Mouse (Mus musculus): ENCODE results near the gene Nufip1.

Nufip1 gene

DNA sequence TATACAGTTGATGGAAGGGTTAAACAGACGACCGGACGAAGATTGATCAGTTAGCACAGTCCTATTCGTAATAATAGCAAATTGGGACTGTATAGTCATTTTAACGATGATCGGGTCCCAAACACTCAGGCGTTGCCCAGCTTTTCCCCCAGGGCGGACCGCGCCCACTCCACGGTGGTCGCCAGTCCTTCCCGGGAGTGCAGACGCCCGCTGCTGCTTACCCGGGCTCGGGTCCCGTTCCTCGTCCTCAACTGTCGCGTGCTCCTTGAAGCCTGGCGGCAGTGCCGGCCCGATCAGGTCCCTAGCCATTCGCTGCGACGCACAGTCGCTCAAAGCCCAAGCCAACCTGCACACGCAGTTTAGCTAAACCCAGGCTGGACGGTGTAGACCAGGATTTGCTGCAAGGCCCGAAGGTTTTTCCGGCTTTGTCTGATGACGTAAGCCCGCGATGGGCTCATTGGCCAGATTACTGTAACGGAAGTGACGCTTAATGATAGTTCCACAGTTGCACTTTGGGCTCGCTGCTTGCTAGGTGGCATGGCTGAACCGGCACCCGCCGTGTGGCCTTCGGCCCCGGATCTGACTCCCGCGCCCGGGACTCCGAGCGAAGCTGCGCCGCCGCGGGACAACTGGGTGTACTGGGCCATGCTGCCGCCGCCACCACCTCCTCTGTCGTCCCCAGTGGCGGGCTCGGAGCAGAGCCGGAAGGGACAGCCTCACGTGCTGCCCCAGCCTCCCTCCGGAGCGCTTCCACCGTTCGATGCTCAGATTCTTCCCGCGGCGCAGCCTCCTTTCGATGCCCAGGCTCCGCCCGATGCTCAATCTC is at the start of gene Nufip1, which contains the start of gene Gpalpp1:
Gene Nufip1 (plus strand): TSS at position 496 of the 826 bp plus-strand sequence.
Gene Gpalpp1 (minus strand): TSS at position 365 of the 826 bp plus-strand sequence.
- peak; percentile 92 for DNase-seq (ENCODE audit: low read depth, low spot score)

DNA sequence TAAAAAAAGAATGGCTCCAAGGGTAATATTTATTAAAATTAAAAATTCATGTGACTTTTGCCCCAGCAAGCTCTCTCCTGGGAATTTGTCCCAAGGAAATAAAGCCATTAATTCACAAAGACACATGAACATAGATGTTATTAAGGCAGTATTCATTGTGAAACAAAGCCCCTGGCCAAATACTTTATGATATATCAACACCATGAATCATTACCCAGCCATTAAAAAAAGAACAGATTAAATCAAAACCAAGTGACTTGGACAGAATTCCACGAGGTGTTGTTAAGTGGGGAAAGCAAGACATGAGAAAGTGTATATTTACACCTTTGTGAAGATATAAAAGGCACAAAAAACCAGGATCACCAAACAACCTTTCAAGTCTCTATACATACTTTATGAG is 43.5 kb upstream of the Nufip1 start:
- DNase-seq (ENCODE audit: low read depth, low spot score) = no peak

- no peak for DNase-seq (ENCODE audit: low read depth, low spot score)
Observed at GRCm38 (mm10) chr14:76068296-76068695, 42.4 kb upstream of the Nufip1 start.

DNA sequence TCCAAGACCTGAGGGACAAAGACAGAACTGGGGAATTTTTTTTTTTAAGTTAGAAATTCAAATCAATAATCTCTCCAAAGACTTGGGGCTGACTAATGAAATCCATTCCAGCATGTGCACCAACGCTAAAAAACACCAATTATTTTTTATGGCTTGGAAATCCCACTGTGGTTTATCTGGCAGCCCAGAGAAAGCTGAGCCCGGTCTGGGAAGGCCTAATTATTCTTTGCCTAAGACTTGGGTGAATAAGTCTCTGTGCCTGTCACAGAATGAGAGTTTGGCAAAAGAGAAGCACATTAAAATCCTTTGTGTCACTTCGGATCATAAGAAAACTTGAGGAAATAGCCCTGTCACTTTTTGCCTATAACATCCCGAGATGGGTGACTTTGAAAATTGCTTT is 41.4 kb upstream of the Nufip1 start:
- no peak for DNase-seq (ENCODE audit: low read depth, low spot score)

- DNase-seq (ENCODE audit: low read depth, low spot score) = no peak
Observed at GRCm38 (mm10) chr14:76072626-76073025, 38.1 kb upstream of the Nufip1 start.

- peak; percentile 16 for DNase-seq (ENCODE audit: low read depth, low spot score)
Observed at GRCm38 (mm10) chr14:76074206-76074605, 36.5 kb upstream of the Nufip1 start.

DNA sequence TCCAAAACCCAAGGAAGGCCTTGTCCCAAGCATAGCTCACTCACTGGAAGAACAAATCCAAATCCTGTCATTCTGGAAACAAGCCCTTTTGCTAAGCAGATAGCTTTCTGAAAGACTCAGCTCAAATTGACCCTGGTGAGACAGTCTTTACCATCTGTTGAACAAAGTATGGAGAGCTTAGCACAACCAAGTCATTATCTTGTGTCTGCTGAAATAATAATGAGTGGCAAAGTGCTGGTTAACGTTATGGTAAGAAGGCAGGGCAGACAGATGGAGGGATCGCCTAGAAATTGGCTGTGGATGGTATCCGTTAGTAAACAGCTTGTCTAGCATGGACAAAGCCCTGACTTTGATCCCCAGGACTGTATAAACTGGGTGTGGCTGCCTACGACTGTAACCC is 35.0 kb upstream of the Nufip1 start:
- DNase-seq (ENCODE audit: low read depth, low spot score) = no peak

DNA sequence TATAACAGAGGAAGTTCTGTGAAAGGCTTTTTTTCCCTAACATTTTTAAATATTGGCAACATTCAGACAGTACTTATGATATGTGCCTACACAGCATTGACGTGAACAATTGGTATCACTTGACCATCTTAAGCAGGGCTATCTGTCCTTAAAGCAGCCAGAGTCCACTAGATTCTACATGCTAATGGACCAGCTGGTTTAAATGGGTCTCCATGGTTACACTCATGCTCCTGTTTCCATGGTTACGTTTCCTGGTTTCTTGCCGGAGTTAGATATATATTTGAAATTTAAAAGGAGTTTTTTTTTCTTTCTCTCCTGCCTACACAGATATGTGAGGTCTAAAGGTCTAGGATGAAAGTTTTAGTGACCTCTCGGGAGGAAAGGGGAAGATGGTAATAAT is 34.1 kb upstream of the Nufip1 start:
- no peak for DNase-seq (ENCODE audit: low read depth, low spot score)

DNA sequence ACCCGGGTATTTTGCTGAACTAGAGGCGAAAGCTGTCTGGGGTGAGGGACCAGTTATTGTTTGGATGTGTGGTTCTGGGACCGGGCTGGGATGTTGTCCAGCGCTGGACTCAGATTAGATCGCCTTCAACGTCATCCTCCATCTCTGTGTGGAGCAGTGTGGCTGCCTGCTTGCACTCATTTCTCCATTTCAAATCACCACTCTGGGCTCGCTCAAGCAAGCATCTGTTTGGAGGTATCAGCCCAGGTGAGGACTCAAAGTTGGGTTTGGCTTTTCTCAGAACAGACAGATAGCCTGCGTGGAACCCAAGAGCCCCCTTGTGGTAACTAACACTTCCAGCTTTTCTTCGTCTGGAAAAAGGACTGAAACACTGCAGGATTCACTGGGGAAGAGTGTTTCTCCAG is 33.6 kb upstream of the Nufip1 start:
- peak; percentile 50 for DNase-seq (ENCODE audit: low read depth, low spot score)

DNA sequence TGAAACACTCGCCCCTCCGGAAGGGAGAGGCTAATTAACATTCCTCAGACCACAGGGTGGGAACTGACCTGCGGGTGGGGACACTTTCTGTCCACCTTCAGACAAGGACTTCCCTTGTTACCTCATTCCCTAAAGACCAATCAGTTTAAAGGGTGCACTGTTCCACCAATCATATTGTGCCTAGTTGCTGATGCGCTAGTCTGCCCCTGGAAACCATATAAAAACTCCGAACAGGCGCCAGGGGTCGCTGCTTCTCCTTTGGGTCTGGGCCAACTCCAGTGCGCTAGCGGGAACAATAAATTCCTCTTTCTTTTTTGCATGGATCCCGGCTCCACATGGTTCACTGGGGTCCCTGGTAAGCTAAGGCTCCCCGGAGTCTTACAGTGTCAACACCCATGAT is 29.2 kb upstream of the Nufip1 start:
- DNase-seq (ENCODE audit: low read depth, low spot score) = peak; percentile 86

GRCm38 (mm10) chr14:76082086-76082636 is 28.5 kb upstream of the Nufip1 start:
- DNase-seq (ENCODE audit: low read depth, low spot score) = peak; percentile 20

- peak; percentile 68 for DNase-seq (ENCODE audit: low read depth, low spot score)
Observed at GRCm38 (mm10) chr14:76084188-76084587, 26.5 kb upstream of the Nufip1 start.

DNA sequence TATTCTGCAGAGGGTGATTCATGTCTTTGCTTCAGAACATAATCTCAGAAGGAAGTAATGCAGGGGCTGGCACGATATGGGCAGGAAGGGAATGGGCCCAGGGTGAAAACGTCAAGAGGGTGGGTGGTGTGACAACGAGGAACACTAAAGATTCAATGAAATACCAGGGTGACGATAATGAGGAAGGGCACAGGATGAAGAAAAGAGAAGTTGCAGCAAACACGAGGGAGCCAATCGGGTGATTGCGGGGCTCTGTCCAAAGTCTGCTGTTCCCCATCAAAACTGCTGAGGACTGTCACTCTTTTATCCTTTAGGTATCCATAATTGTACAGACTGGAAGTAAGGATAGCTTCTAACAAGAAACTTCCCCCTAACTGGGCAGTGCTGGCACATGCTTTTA is 13.4 kb upstream of the Nufip1 start:
- DNase-seq (ENCODE audit: low read depth, low spot score) = no peak

- DNase-seq (ENCODE audit: low read depth, low spot score) = no peak
Observed at GRCm38 (mm10) chr14:76097815-76098214, 12.9 kb upstream of the Nufip1 start.

DNA sequence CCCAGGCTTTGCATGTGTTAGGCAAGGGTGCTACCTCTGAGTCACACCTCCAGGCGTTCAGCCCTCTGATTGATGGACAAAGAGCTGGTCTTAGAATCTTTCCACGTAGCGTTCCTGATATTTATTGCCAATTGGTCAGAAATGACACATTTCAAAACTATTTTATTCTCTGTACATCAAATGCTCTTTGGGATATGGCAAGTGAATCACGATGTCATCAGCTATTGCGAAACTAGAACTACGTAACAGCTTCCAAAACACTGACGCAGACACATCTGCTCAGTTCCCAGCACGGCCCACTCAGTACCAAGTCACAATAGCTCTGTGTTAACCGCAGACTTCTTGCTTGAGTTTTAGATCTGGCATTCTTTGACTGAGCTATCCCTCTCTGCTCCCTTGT is 11.1 kb upstream of the Nufip1 start:
- DNase-seq (ENCODE audit: low read depth, low spot score) = no peak

DNA sequence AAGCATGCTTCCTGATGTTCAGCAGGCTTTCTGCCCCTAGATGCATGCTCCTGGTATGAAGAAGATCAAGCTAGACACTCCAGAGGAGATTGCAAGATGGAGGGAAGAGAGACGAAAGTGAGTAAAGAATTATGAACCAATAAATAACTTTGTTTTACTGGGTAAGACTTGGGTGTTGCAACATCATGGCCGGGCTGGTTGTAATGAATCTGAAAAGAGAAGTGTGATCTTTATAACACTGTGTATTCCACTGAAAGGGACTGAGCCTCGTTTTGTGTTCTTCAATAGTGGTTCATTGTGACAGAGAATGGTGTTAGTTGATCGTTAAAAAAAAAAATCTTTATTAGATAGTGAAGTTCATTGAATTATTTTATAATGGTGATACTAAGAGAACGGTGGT is 5.1 kb downstream of the Nufip1 start:
- no peak for DNase-seq (ENCODE audit: low read depth, low spot score)

DNA sequence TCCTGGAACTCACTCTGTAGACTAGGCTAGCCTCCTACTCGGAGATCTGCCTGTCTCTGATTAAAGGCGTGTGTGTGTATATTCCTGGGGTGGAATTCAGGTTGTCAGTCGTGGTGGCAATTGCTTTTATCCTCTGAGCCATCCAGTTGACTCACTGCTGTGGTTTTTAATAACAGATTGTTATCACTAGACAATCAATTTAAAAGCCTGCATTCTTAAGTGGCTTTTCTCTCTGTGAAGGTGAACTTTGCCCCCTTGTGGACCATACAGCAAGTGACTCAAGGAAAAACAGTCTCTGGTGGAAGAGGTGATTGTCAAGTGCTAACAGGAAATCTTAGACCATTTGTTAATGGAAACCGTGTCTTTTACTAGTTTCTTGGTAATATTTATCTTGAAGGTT is 8.3 kb downstream of the Nufip1 start:
- peak; percentile 29 for DNase-seq (ENCODE audit: low read depth, low spot score)

DNA sequence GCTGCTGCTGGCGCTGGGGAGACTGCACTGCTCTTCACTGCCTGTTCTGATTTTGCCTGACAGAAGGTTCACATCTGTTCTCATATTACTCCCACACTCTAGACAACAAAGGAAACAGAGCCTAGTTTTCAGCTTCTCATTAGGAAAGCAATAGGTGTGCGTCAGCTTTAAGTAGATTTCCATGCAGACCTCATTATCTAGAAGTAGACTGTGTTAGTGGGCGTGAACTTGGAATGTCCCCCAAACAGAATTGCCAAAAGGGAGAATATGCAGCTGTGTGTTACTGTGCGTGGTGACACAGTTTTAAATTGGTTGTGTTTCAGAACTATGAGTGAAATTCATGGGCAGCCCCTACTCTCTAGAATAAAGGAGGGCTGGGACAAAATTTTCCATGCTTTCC is 9.8 kb downstream of the Nufip1 start:
- no peak for DNase-seq (ENCODE audit: low read depth, low spot score)

GRCm38 (mm10) chr14:76121901-76122662 is 11.4 kb downstream of the Nufip1 start:
- DNase-seq (ENCODE audit: low read depth, low spot score) = peak; percentile 49

DNA sequence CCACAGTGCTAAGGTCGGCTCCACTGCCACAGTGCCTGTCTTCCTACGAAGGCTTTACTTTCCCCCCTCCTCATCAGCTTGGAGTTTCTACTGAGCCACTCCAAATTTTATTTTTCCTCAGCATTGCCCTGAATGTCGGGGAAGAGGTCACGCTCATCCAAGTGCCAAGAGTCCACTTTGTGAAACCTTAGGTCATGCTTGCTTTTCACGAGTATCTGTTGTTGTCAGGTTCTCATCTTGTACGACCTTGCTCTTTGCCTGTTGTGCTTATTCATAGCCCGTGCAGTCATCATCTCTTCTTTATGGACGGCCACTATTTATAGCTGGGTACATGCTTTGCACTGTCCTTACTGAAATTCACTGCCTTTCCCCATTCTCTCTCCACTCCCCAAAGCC is 12.0 kb downstream of the Nufip1 start:
- DNase-seq (ENCODE audit: low read depth, low spot score) = no peak

- peak; percentile 57 for DNase-seq (ENCODE audit: low read depth, low spot score)
Observed at GRCm38 (mm10) chr14:76127311-76127710, 16.6 kb downstream of the Nufip1 start.

- no peak for DNase-seq (ENCODE audit: low read depth, low spot score)
Observed at GRCm38 (mm10) chr14:76128174-76128573, 17.5 kb downstream of the Nufip1 start.

- DNase-seq (ENCODE audit: low read depth, low spot score) = no peak
Observed at GRCm38 (mm10) chr14:76134975-76135374, 24.3 kb downstream of the Nufip1 start.
